Mouse (Mus musculus) mouse embryonic stem cell (cell line): ENCODE data around the gene Mrps5.

Experiments used
- in situ Hi-C, 2 experiments: fragments of 300-500 bp; cut with MboI; formaldehyde crosslinking; loops; 1 replicate in 1 of 2; 3 replicates in 1 of 2; pipeline ENCODE4 v1.14.3; 2019 to 2020; ENCODE audit warnings: low sequenced_read_pairs in 2 of 2, low pct_unique_long_range_greater_than_20kb in 1 of 2, mixed read lengths in 1 of 2; ENCODE audit not compliant: unreplicated experiment in 1 of 2

Gene Mrps5

DNA sequence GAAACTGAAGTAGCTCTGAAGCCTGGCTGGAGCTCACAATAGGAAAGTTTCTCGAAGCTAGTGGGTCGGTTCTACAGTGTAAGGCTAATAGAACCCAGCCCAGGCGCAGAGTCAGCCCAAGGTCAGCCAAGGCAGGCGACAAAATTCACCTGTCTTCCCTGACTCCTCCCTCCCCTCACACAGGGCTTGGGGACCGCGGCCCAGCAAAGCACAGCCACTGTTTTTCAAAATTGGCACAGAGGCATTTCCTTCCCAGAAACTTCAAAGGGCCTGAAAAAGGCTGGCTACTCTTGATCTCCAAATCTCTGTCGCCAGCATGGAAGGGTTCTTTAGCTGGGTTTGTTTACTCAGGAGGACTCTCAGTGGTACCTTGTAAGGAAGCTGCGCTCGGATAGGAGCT, 68.4 kb downstream of the Mrps5 start:
- in situ Hi-C loops = no loop called here

GRCm38 (mm10) chr2:127656086-127656720, 69.2 kb downstream of the Mrps5 start, which contains the start of gene Mal:
Mal (minus strand) TSS chr2:127656695.
- in situ Hi-C loops = no loop called here
